Mouse (Mus musculus): ENCODE measurements around the gene Trim63. TPM values are rescaled to one million over a fixed set of nuclear protein-coding genes. Genes with fewer than 3 reads are reported as not detected.

The Trim63 gene
- polyA plus RNA-seq, 1 experiment from 2014 or later, result 3.7 TPM

GRCm38 (mm10) chr4:134345802-134346201, 30.9 kb downstream of the Trim63 start:
- peaks cover 15% of the 10 kb centered on the region for H3K4me1 ChIP-seq
- H3K9ac ChIP-seq, result no peak overlapping the region
- H3K27me3 ChIP-seq, result peaks cover 53% of the 10 kb centered on the region
- no peak overlapping the region for H3K4me2 ChIP-seq
- H3K4me3 ChIP-seq (replicated peaks), result no peak overlapping the region
- H3K9me3 ChIP-seq (replicated peaks), result no peaks in the 10 kb centered on the region
- 90% methylated on average over 15 of the region's 15 CpGs for WGBS
- ATAC-seq (replicated peaks; ENCODE audit: low FRiP score), result no peak
- no peak overlapping the region for H3K27ac ChIP-seq
- H3K36me3 ChIP-seq, result no peaks in the 10 kb centered on the region

- Histone ChIP-seq H3K4me3 (replicated peaks) (no peak overlapping the region), H3K9me3 (replicated peaks) (no peaks in the 10 kb centered on the region), H3K36me3 (no peaks in the 10 kb centered on the region), H3K27ac (no peak overlapping the region), H3K4me2 (no peak overlapping the region), H3K27me3 (peaks cover 34% of the 10 kb centered on the region), H3K9ac (no peak overlapping the region), H3K4me1 (peaks cover 28% of the 10 kb centered on the region)
- WGBS, result 69% methylated on average over 11 of the region's 11 CpGs
- ATAC-seq (replicated peaks; ENCODE audit: low FRiP score), result no peak
These were observed 33.2 kb downstream of the Trim63 start for GRCm38 (mm10) chr4:134348078-134348477.

- Histone ChIP-seq H3K4me1 (peaks cover 28% of the 10 kb centered on the region), H3K9me3 (replicated peaks) (no peaks in the 10 kb centered on the region), H3K9ac (no peak overlapping the region), H3K27ac (no peak overlapping the region), H3K36me3 (no peaks in the 10 kb centered on the region), H3K4me2 (no peak overlapping the region), H3K27me3 (peaks cover 29% of the 10 kb centered on the region), H3K4me3 (replicated peaks) (no peak overlapping the region)
- no peak for ATAC-seq (replicated peaks; ENCODE audit: low FRiP score)
- 74% methylated on average over 5 of the region's 5 CpGs for WGBS
These were observed 33.6 kb downstream of the Trim63 start for GRCm38 (mm10) chr4:134348545-134348944.

GRCm38 (mm10) chr4:134349829-134350228, 34.9 kb downstream of the Trim63 start:
- 89% methylated on average over 7 of the region's 7 CpGs for WGBS
- H3K27ac ChIP-seq, result no peak overlapping the region
- H3K4me3 ChIP-seq (replicated peaks), result no peak overlapping the region
- ATAC-seq (replicated peaks; ENCODE audit: low FRiP score), result no peak
- no peaks in the 10 kb centered on the region for H3K36me3 ChIP-seq
- no peak overlapping the region for H3K9ac ChIP-seq
- peaks cover 16% of the 10 kb centered on the region for H3K27me3 ChIP-seq
- no peak overlapping the region for H3K4me2 ChIP-seq
- peaks cover 30% of the 10 kb centered on the region for H3K4me1 ChIP-seq
- H3K9me3 ChIP-seq (replicated peaks), result no peaks in the 10 kb centered on the region

GRCm38 (mm10) chr4:134350641-134351040, 35.7 kb downstream of the Trim63 start:
- no peak for ATAC-seq (replicated peaks; ENCODE audit: low FRiP score)
- 83% methylated on average over 6 of the region's 6 CpGs for WGBS

GRCm38 (mm10) chr4:134351329-134352260, 36.7 kb downstream of the Trim63 start:
- H3K27me3 ChIP-seq, result peaks cover 3% of the 10 kb centered on the region; the same call in 1 of the 2 replicates
- H3K4me1 ChIP-seq, result peaks cover 43% of the 10 kb centered on the region
- WGBS, result 33% methylated on average over 18 of the region's 18 CpGs
- 0 out of 2 replicates have a peak overlapping the region, but pooled peaks have one; percentile 18 for H3K27ac ChIP-seq
- no peaks in the 10 kb centered on the region for H3K36me3 ChIP-seq
- H3K9ac ChIP-seq, result no peak overlapping the region
- H3K4me3 ChIP-seq (replicated peaks), result no peak overlapping the region
- no peaks in the 10 kb centered on the region for H3K9me3 ChIP-seq (replicated peaks)
- no peak for ATAC-seq (replicated peaks; ENCODE audit: low FRiP score)
- no peak overlapping the region for H3K4me2 ChIP-seq

More at GRCm38 (mm10) chr4:134350641-134351040, 35.7 kb downstream of the Trim63 start:
- no peak overlapping the region for H3K27ac ChIP-seq
- no peaks in the 10 kb centered on the region for H3K9me3 ChIP-seq (replicated peaks)
- peaks cover 34% of the 10 kb centered on the region for H3K4me1 ChIP-seq
- H3K4me3 ChIP-seq (replicated peaks), result no peak overlapping the region
- H3K27me3 ChIP-seq, result peaks cover 9% of the 10 kb centered on the region
- H3K36me3 ChIP-seq, result no peaks in the 10 kb centered on the region
- no peak overlapping the region for H3K4me2 ChIP-seq
- no peak overlapping the region for H3K9ac ChIP-seq

- 0 out of 2 replicates have a peak overlapping the region, but pooled peaks have one; percentile 18 for H3K27ac ChIP-seq
- 74% methylated on average over 12 of the region's 12 CpGs for WGBS
- no peaks in the 10 kb centered on the region for H3K9me3 ChIP-seq (replicated peaks)
- no peak for ATAC-seq (replicated peaks; ENCODE audit: low FRiP score)
- peaks cover 50% of the 10 kb centered on the region for H3K4me1 ChIP-seq
- no peak overlapping the region for H3K9ac ChIP-seq
- H3K36me3 ChIP-seq, result no peaks in the 10 kb centered on the region
- no peak overlapping the region for H3K4me3 ChIP-seq (replicated peaks)
- H3K27me3 ChIP-seq, result peaks cover 2% of the 10 kb centered on the region
- no peak overlapping the region for H3K4me2 ChIP-seq
These were observed 37.4 kb downstream of the Trim63 start for GRCm38 (mm10) chr4:134352261-134352707.

- Histone ChIP-seq H3K27me3 (peaks cover 9% of the 10 kb centered on the region), H3K4me2 (no peak overlapping the region), H3K36me3 (no peaks in the 10 kb centered on the region), H3K27ac (no peak overlapping the region), H3K9ac (no peak overlapping the region), H3K4me1 (peaks cover 56% of the 10 kb centered on the region), H3K9me3 (replicated peaks) (no peaks in the 10 kb centered on the region), H3K4me3 (replicated peaks) (no peak overlapping the region)
- ATAC-seq (replicated peaks; ENCODE audit: low FRiP score), result no peak
- 43% methylated on average over 7 of the region's 7 CpGs for WGBS
These were observed 38.0 kb downstream of the Trim63 start for GRCm38 (mm10) chr4:134352929-134353328.

- no peak for ATAC-seq (replicated peaks; ENCODE audit: low FRiP score)
These were observed 38.8 kb downstream of the Trim63 start for GRCm38 (mm10) chr4:134353527-134354409.

GRCm38 (mm10) chr4:134355841-134356452, 41.0 kb downstream of the Trim63 start:
- Histone ChIP-seq H3K4me2 (no peak overlapping the region), H3K4me1 (peaks cover 59% of the 10 kb centered on the region), H3K9ac (no peak overlapping the region), H3K36me3 (no peaks in the 10 kb centered on the region), H3K27me3 (peaks cover 10% of the 10 kb centered on the region), H3K4me3 (replicated peaks) (no peak overlapping the region), H3K27ac (peak overlapping the region; percentile 37), H3K9me3 (replicated peaks) (no peaks in the 10 kb centered on the region)
- peak; percentile 33 for ATAC-seq (replicated peaks; ENCODE audit: low FRiP score)
- WGBS, result 24% methylated on average over 16 of the region's 16 CpGs

More at GRCm38 (mm10) chr4:134353527-134354409, 38.8 kb downstream of the Trim63 start:
- peaks cover 56% of the 10 kb centered on the region for H3K4me1 ChIP-seq
- peaks cover 10% of the 10 kb centered on the region for H3K27me3 ChIP-seq
- H3K9ac ChIP-seq, result no peak overlapping the region
- H3K4me2 ChIP-seq, result no peak overlapping the region
- no peak overlapping the region for H3K27ac ChIP-seq
- no peaks in the 10 kb centered on the region for H3K36me3 ChIP-seq
- H3K4me3 ChIP-seq (replicated peaks), result no peak overlapping the region
- H3K9me3 ChIP-seq (replicated peaks), result no peaks in the 10 kb centered on the region
- WGBS, result 51% methylated on average over 5 of the region's 5 CpGs

GRCm38 (mm10) chr4:134356591-134357460, 41.9 kb downstream of the Trim63 start:
- peak overlapping the region; percentile 42 for H3K4me2 ChIP-seq
- no peaks in the 10 kb centered on the region for H3K36me3 ChIP-seq
- peaks cover 10% of the 10 kb centered on the region for H3K27me3 ChIP-seq
- H3K4me1 ChIP-seq, result peaks cover 57% of the 10 kb centered on the region
- H3K27ac ChIP-seq, result peak overlapping the region; percentile 37; the same call in 1 of the 2 replicates
- no peak overlapping the region for H3K4me3 ChIP-seq (replicated peaks)
- peak; percentile 16; the same call in 1 of the 2 replicates for ATAC-seq (replicated peaks; ENCODE audit: low FRiP score)
- no peaks in the 10 kb centered on the region for H3K9me3 ChIP-seq (replicated peaks)
- 19% methylated on average over 22 of the region's 22 CpGs for WGBS
- H3K9ac ChIP-seq, result no peak overlapping the region

Data from kidney, embryonic 15.5 days (tissue).